Mouse (Mus musculus) midbrain, postnatal 0 days (tissue): ENCODE data around the gene Gm20388. TPM values are rescaled to one million over a fixed set of nuclear protein-coding genes. Genes with fewer than 3 reads are reported as not detected.

Experiments
- ATAC-seq: fragments of 200-750 bp; cut with Nextera tagmentation; 2 replicates; pipeline ENCODE4 v1.8.0; 2017; ENCODE audit warnings: moderate number of reproducible peaks, mild to moderate bottlenecking, moderate TSS enrichment, moderate library complexity; ENCODE audit not compliant: low FRiP score
- DNase-seq: peaks from one replicate; pipeline ENCODE4 v3.0.0-alpha.2; 2015; ENCODE audit warnings: low spot score
- H3K27ac ChIP-seq: fragments of 300-500 bp; sonication (generic); 2 replicates; pipeline ENCODE4 v1.5.1; 2014; ENCODE audit warnings: low read depth, mild to moderate bottlenecking, low read length, mixed read lengths
- H3K27me3 ChIP-seq: fragments of 300-500 bp; sonication (generic); 2 replicates; pipeline ENCODE4 v1.6.1; 2014; ENCODE audit warnings: low read length, control low read depth, mixed read lengths; ENCODE audit not compliant: insufficient read depth
- H3K36me3 ChIP-seq: fragments of 300-500 bp; sonication (generic); 2 replicates; pipeline ENCODE4 v1.6.1; 2014; ENCODE audit warnings: low read length, control low read depth, mixed read lengths; ENCODE audit not compliant: insufficient read depth
- H3K4me1 ChIP-seq: fragments of 300-500 bp; sonication (generic); 2 replicates; pipeline ENCODE4 v1.6.1; 2014; ENCODE audit warnings: mild to moderate bottlenecking, control low read depth, antibody characterized with exemption, low read length, mixed read lengths; ENCODE audit not compliant: insufficient read depth
- H3K4me2 ChIP-seq: fragments of 300-500 bp; sonication (generic); 2 replicates; pipeline ENCODE4 v1.6.1; 2014; ENCODE audit warnings: low read depth, mild to moderate bottlenecking, low read length, mixed read lengths; ENCODE audit not compliant: poor library complexity, severe bottlenecking
- H3K4me3 ChIP-seq: fragments of 300-500 bp; sonication (generic); 2 replicates; pipeline ENCODE4 v1.5.1; 2014; ENCODE audit warnings: low read depth, mild to moderate bottlenecking, low read length, moderate library complexity
- H3K9ac ChIP-seq: fragments of 300-500 bp; sonication (generic); replicated peaks from 2 replicates; pipeline ENCODE4 v1.6.1; 2014; ENCODE audit warnings: mild to moderate bottlenecking, low read length, moderate library complexity, mixed read lengths; ENCODE audit not compliant: poor library complexity, severe bottlenecking
- H3K9me3 ChIP-seq: fragments of 300-500 bp; sonication (generic); 2 replicates; pipeline ENCODE4 v1.6.1; 2016; ENCODE audit warnings: low read length, control low read depth
- CTCF ChIP-seq: IDR thresholded peaks from 2 replicates; pipeline ENCODE4 v1.5.1; 2016; ENCODE audit warnings: antibody characterized with exemption, mild to moderate bottlenecking
- WGBS: fragments of 180-500 bp; shearing (Covaris S2); extraction: QIAGEN DNeasy Blood & Tissue Kit; methylation state at CpG from one replicate; pipeline ENCODE4 v1.1.7; 2014; 5-methylcytosine and 5-hydroxymethylcytosine counted together
- polyA plus RNA-seq: library from polyadenylated mRNA; unstranded; fragments of >200 nt; fragmentation: Nextera tagmentation; extraction: Ambion mirVana; gene quantifications from 2 replicates; pipeline ENCODE4 v1.2.1, GENCODE M21; 2015
- total RNA-seq: library from RNA; depleted of rRNA; stranded (reverse); fragments of >200 nt; gene quantifications from 2 replicates; pipeline ENCODE4 v1.2.3, GENCODE M21; 2014

Gm20388 gene
- total and polyA plus RNA-seq, 2 experiments from 2014 or later = 74.2 TPM; not detected in 1

- H3K36me3 ChIP-seq = no peaks in the 10 kb centered on the region
- no peak for TF ChIP-seq CTCF
- peaks cover 5% of the 10 kb centered on the region; the same call in 1 of the 2 replicates for H3K27me3 ChIP-seq
- H3K9me3 ChIP-seq = no peaks in the 10 kb centered on the region
- H3K4me2 ChIP-seq = no peak overlapping the region
- no peak overlapping the region for H3K4me3 ChIP-seq
- no peak overlapping the region for H3K27ac ChIP-seq
- no peak overlapping the region for H3K9ac ChIP-seq
- 73% methylated on average over 7 of the region's 7 CpGs for whole genome bisulfite sequencing
- no peaks in the 10 kb centered on the region for H3K4me1 ChIP-seq
- ATAC-seq = no peak
- no peak for DNase-seq
Measured at GRCm38 (mm10) chr8:121248823-121249222, 1338.2 kb downstream of the Gm20388 start.

- no peaks in the 10 kb centered on the region for H3K4me1 ChIP-seq
- no peak for ATAC-seq
- no peak overlapping the region for H3K9ac ChIP-seq
- peaks cover 5% of the 10 kb centered on the region; the same call in 1 of the 2 replicates for H3K27me3 ChIP-seq
- no peak overlapping the region for H3K27ac ChIP-seq
- H3K4me3 ChIP-seq = no peak overlapping the region
- 83% methylated on average over 1 of the region's 1 CpGs for WGBS
- no peak for DNase-seq
- TF ChIP-seq CTCF = no peak
- no peaks in the 10 kb centered on the region for H3K36me3 ChIP-seq
- no peak overlapping the region for H3K4me2 ChIP-seq
- H3K9me3 ChIP-seq = no peaks in the 10 kb centered on the region
Measured at GRCm38 (mm10) chr8:121249433-121249832, 1338.8 kb downstream of the Gm20388 start.

DNA sequence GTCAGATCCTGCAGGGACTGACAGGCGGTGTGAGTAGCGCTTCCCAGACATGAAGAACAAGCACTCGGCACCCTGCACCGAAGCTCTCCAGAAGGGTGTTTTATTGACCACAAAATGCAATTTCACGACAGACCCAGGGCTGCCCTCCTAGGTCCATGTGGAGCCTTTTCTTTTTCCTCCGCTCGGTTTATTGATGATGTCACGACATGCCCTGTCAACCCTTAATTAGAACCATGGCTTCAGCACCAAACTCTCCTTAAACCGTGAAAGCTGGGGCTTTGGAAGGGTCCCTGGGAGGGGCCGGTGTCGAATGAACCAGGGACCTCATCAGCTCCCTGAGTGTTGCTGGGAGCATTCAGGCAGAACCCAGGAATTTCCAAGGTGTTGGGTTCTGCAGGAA, 1340.4 kb downstream of the Gm20388 start:
- Histone ChIP-seq H3K27me3 (peaks cover 5% of the 10 kb centered on the region; the same call in 1 of the 2 replicates), H3K27ac (no peak overlapping the region), H3K4me2 (no peak overlapping the region), H3K4me3 (no peak overlapping the region), H3K36me3 (no peaks in the 10 kb centered on the region), H3K9ac (no peak overlapping the region), H3K4me1 (no peaks in the 10 kb centered on the region), H3K9me3 (no peaks in the 10 kb centered on the region)
- WGBS = 30% methylated on average over 11 of the region's 11 CpGs
- no peak for DNase-seq
- ATAC-seq = no peak
- no peak for TF ChIP-seq CTCF

GRCm38 (mm10) chr8:121255727-121256265, 1345.2 kb downstream of the Gm20388 start:
- Histone ChIP-seq H3K4me1 (no peaks in the 10 kb centered on the region), H3K27me3 (peaks cover 5% of the 10 kb centered on the region; the same call in 1 of the 2 replicates), H3K4me2 (no peak overlapping the region), H3K9ac (no peak overlapping the region), H3K4me3 (no peak overlapping the region), H3K36me3 (no peaks in the 10 kb centered on the region), H3K27ac (no peak overlapping the region), H3K9me3 (no peaks in the 10 kb centered on the region)
- 55% methylated on average over 14 of the region's 14 CpGs for WGBS
- ATAC-seq (no peak), DNase-seq (no peak)
- no peak for TF ChIP-seq CTCF

- no peak overlapping the region for H3K4me2 ChIP-seq
- H3K9ac ChIP-seq = no peak overlapping the region
- no peak overlapping the region for H3K27ac ChIP-seq
- H3K27me3 ChIP-seq = 0 out of 2 replicates have a peak, but pooled peaks cover 2% of the 10 kb centered on the region
- DNase-seq = no peak
- H3K36me3 ChIP-seq = no peaks in the 10 kb centered on the region
- no peaks in the 10 kb centered on the region for H3K4me1 ChIP-seq
- TF ChIP-seq CTCF = no peak
- no peaks in the 10 kb centered on the region for H3K9me3 ChIP-seq
- WGBS = 71% methylated on average over 21 of the region's 21 CpGs
- no peak for ATAC-seq
- H3K4me3 ChIP-seq = no peak overlapping the region
Measured at GRCm38 (mm10) chr8:121258126-121258792, 1347.6 kb downstream of the Gm20388 start.

GRCm38 (mm10) chr8:121262728-121263389, 1352.2 kb downstream of the Gm20388 start:
- 76% methylated on average over 21 of the region's 21 CpGs for WGBS
- Histone ChIP-seq H3K4me1 (no peaks in the 10 kb centered on the region), H3K36me3 (no peaks in the 10 kb centered on the region), H3K27ac (no peak overlapping the region), H3K4me2 (no peak overlapping the region), H3K4me3 (no peak overlapping the region), H3K9ac (no peak overlapping the region), H3K27me3 (no peaks in the 10 kb centered on the region), H3K9me3 (no peaks in the 10 kb centered on the region)
- ATAC-seq = no peak
- no peak for TF ChIP-seq CTCF
- no peak for DNase-seq
